Mouse (Mus musculus): ENCODE results near the gene Tmem30b. TPM values are rescaled to one million over a fixed set of nuclear protein-coding genes. Genes with fewer than 3 reads are reported as not detected.

The Tmem30b gene
- total RNA-seq, 2 experiments from 2014 or later = 0.08 to 0.14 TPM

- intact Hi-C loops (cut with DNase I) = no loop called here
- no peak for DNase-seq
Measured at GRCm38 (mm10) chr12:73523066-73523465, 23.1 kb downstream of the Tmem30b start.

DNA sequence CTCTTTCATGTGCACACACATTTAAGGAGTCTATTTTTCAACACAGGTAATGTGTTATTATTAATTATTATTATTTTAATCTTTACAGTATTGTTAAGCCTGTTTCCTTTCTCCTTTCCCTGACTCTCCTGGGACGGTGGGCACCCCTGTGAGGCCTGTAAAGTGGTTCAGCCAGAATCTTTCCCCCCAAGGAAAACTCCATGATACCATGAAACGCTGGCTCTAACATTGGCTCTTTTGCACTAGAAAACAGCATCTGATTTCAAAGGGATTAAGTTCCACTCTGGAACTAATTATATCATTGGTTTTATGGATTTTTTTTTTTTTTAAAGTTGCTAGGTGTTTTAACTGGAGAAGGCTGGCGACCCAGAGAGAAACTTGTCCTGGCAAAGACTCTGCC is 24.2 kb downstream of the Tmem30b start:
- DNase-seq = no peak
- intact Hi-C loops (cut with DNase I) = no loop called here

DNA sequence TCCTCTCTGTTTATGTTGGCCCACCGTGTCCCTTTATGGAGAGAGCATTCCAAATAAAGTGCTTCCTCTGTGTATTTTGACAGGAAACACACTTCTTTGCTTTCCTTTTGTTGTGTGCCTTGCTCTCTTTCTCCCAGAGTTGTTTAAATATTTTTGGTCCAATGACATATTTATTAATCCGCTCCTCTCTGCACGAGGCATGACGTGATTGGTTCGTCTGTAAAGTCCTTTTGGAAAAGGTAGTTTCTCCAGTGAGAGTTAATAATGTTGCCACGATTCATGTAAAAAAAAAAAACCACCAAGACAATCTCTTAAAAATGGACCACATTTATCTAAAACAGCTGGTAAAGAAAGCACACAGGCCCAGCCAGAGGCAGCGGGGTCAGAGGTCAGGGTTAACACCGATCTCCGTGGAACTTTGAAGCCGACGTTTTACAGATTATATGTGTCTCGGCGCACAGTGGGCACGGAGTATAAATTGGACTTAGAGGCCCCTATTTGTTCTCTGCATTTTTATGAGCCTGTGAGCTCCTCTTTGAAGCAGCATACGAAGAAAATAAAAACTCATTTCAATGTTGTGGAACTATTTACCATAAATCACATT is 24.9 kb downstream of the Tmem30b start:
- intact Hi-C loops (cut with DNase I) = no loop called here

DNA sequence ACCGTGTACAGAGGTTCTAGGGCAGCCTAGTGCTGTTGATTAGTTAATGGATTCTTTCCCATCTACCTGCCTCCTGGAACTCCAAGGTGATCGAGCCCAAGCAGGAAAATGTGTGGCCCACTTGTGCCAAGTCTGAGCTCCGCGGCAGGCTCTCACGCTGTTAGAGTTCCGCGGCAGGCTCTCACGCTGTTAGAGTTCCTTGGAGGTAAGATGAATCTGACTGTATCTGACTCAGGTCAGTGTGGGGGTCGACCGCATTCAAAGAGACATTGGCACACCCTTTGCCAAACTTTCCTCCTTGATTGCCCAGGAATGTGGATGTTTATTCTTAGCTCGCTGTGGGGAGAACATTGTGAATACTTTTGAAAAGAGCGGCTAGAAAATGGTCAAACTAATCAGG is 28.4 kb downstream of the Tmem30b start:
- intact Hi-C loops (cut with DNase I) = loop anchor here (1.0 to 5.0 kb wide), 5 partner anchors 67 to 669 kb away; partner anchors contain the start of genes Mnat1, Slc38a6 and Trmt5
- no peak for DNase-seq

More for the DNA sequence above, 24.9 kb downstream of the Tmem30b start:
- DNase-seq = no peak

DNA sequence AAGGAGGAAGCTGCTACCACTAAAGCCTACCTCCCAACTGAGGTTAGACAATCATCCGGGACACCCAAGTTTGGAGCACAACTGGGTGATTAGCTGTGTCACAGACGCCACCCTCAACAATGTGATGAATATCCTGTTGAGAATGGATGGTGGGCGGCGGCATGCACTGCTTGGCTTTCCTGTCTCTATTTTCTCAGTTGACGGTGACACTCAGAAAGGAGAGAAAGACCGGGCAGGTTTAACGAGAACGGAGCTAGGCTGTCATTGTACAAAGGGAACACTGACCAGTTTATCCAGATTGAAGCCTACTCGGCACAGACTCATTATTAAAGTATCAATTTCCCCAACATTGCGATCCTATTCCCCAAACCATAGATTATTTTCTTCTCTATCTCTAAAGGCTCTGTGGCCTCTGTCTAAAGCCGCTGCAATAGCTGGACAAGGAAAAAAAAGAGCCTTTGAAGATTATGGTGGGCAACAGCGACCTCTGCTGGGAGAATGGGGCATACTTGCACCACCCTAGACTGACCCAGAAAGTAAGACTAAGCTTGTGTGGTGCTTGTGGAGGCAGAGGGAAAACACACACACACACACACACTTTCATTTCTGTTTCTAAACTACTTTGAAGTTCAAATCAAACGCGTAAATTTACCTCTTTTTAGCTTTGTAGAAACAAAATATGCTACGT is 29.0 kb downstream of the Tmem30b start:
- intact Hi-C loops (cut with DNase I) = loop anchor here (1.0 to 5.0 kb wide), 5 partner anchors 66 to 668 kb away; partner anchors contain the start of genes Mnat1, Slc38a6 and Trmt5
- DNase-seq = peak; percentile 84 to 87

DNA sequence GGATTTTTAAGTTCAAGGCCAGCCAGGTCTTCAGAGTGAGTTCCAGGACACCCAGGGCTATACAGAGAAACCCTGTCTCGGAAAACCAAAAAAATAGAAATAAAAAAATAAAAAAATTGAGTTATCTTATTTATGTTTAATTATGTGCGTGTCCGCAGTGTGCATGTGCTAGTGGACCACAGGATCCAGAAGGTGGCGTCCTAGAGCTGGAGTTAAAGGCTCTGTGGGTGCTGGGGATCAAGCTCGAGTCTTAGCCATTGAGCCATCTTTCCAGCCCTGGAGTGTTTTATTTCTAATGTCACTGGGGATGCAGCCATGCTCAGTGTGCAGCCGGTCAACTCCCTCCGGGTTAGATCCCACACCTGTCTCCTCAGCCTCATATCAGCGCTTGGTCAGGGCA is 29.7 kb downstream of the Tmem30b start:
- DNase-seq = no peak
- intact Hi-C loops (cut with DNase I) = loop anchor here (2.0 to 5.0 kb wide), 4 partner anchors 66 to 668 kb away; partner anchors contain the start of genes Mnat1, Slc38a6 and Trmt5

- intact Hi-C loops (cut with DNase I) = loop anchor here (5.0 kb wide), 1 partner anchor 392 kb away; the partner anchor contains the start of gene Mnat1
- no peak for DNase-seq
Measured at GRCm38 (mm10) chr12:73514722-73515121, 31.5 kb downstream of the Tmem30b start.

GRCm38 (mm10) chr12:73513958-73514357 is 32.2 kb downstream of the Tmem30b start:
- no peak for DNase-seq
- intact Hi-C loops (cut with DNase I) = no loop called here

GRCm38 (mm10) chr12:73511467-73512047 is 34.6 kb downstream of the Tmem30b start:
- intact Hi-C loops (cut with DNase I) = no loop called here
- DNase-seq = no peak

GRCm38 (mm10) chr12:73507105-73507504 is 39.1 kb downstream of the Tmem30b start:
- peak in 1 of 2 experiments; percentile 30 for DNase-seq
- intact Hi-C loops (cut with DNase I) = no loop called here

DNA sequence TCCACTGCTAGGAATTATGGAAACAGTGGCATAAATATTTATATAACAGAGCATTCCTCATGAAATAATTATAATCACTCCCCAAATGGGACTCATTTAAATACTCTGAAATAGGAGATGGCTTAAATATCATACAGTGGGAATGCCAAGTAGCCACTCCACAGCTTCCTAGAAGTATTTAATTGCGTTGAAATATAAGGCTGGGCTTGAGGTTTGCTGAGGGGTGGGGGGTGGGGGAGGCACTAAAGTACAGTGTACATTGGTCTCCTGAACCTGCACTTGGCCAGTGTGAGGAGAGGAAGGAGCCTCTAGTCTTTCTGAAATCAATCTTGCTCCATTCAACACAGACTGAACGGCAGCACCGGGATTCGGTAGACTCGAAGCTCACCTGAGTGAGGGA is 39.5 kb downstream of the Tmem30b start:
- intact Hi-C loops (cut with DNase I) = no loop called here

DNA sequence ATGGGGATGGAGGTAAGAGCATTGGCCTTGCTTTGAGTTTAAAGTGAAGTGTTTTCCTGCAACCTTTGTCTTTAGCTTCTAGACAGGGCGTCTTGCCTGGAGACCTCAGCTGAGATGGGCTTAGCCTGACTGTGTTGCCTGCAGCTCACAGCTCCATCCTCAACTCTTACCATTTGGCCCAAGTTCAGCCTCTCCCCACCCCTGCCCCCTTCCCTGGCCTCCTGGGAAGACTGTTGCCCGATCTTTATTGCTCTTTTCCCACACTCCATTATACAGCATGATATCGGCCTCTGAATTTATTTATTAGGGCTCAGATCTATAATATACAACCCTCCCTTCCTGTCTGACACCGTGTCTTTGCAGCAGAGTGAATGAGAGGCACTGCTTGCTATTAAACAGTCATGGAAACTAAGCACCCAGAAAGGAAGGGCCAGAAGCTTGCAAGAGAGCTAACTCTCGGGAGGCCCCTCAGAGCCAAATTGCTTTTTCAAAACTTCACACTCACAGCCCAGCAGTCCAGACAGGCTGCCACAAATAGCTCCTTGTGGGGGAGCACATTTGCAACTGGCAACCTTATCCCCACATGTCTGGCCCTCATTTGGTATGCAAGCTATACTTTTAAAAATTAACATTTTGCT is 45.4 kb downstream of the Tmem30b start:
- no peak for DNase-seq
- intact Hi-C loops (cut with DNase I) = no loop called here

More for the DNA sequence above, 39.5 kb downstream of the Tmem30b start:
- DNase-seq = no peak

GRCm38 (mm10) chr12:73495172-73495571 is 51.0 kb downstream of the Tmem30b start:
- no peak for DNase-seq
- intact Hi-C loops (cut with DNase I) = no loop called here

DNA sequence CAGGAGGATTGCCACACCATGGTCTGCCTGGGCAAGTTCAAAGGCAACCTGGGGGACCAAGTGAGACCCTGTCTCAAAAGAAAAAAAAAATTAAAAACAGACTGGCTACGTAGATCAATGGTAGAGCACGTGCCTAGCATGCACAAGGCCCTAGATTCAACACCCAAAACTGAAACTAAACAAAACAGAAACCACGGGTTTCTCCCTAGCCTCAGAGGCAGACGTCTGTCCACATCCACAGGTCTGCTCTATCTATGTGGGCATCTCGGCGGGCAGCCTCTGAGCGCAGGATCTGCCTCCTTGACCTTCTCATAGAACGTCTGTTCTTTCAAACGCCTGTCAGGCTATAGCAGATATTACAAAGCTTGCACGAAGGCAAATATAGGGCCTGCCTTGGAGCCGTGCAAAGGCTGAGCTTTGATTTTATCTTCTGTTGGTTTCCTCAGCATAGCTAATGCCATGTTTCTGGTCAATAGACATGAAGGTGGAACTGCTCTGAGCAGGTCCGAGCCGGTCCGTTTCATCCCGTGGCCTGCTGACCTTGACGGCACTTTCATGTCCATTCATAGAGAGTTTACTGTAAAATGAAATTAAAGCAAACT is 52.2 kb downstream of the Tmem30b start:
- no peak for DNase-seq
- intact Hi-C loops (cut with DNase I) = no loop called here

Other genes with a start within 250 kb of the Tmem30b start
- gene Prkch, start 38.4 kb upstream of the Tmem30b start, total RNA-seq (2021) = 10 to 100 TPM; 19.1 to 19.5 TPM